Mouse (Mus musculus) testis, adult 2 months (tissue): ENCODE data around the gene Klrb1.

ENCODE experiments used
- CTCF ChIP-seq: fragments of 200-500 bp; IDR thresholded peaks from 2 replicates; pipeline ENCODE4 v1.5.1; 2012; ENCODE audit warnings: low read depth, mild to moderate bottlenecking, inconsistent platforms, low read length, moderate library complexity; ENCODE audit not compliant: control insufficient read depth, insufficient read depth, insufficient replicate concordance
- POLR2A ChIP-seq: fragments of 200-500 bp; IDR thresholded peaks from 2 replicates; pipeline ENCODE4 v1.6.1; 2012; ENCODE audit warnings: low read depth, mild to moderate bottlenecking, inconsistent platforms, low read length, moderate library complexity; ENCODE audit not compliant: control insufficient read depth

DNA sequence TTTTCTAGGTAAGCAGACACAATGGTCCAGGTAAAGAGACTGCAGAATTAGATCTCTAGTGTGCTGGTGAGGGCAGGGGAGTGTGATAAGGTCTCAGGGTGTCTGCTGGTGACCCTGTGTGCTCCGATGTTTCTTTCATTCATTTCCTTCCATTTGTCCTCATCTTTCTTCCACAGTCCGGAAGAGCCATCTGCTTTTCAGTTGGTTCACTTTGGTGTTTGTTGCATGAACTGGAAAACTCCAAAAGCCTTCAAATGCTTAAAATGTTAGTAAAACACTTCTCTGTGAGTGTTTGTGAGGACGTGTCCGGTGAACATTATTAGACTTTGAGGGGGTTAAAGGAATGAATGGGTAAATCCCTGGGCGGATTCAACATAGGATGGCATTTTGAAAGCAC is 38.3 kb upstream of the Klrb1 start:
- TF ChIP-seq POLR2A (no peak), CTCF (no peak)
